Mouse (Mus musculus) embryo, embryonic 11.5 days (tissue): ENCODE results near the gene Maml3.
A peak's percentile ranks its signal among the peaks of the same experiment; 100 is the strongest.

Experiments used
- DNase-seq: peaks from one replicate; pipeline ENCODE4 v3.0.0-alpha.2; 2012; ENCODE audit warnings: low read depth, low spot score

Gene Maml3

DNA sequence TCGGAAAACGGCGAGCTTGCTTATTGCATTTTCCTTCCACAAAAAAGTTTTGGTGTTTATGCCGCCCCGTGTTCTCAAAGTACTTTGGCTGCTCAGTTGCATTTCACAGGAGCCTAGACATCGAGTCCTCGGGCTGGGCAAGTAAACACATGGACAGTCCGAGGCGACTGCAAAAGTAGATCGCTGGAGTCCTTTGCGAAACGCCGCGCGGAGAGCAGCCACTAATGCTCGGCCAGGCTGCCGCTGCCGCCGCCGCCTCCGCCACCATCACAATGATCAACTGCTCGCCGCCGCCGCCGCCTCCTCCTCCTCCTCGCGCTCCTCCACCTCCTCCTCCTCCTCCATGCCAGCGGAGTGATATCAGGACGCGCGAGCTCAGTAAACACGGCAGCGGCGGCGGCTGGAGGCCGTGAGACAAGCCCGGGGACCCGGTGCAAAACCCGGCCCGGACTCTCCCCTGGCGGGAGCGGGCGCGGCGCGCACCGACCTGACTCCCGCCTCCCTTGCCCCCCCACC, at the start of gene Maml3:
Maml3 (minus strand) TSS at position 441 of the 516 bp plus-strand sequence.
- DNase-seq: peak; percentile 90

DNA sequence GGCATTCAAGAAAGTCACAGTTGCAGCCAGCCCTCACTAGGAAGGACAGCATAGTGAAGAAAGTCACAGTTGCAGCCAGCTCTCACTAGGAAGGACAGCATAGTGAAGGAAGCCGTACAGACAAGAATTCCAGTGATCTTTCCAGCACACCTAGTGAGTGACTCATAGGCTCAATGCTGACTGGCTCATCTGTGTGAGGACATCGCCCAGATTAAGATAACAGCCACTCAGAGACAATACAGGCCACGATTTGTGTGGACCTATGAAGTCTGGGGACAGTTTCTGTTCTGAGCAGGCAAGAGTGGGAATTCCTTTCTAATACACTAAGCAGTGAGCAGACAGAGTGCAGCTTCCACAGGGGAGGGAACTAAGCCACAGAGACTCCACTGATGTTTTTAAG, 46.3 kb upstream of the Maml3 start:
- DNase-seq: no peak

DNA sequence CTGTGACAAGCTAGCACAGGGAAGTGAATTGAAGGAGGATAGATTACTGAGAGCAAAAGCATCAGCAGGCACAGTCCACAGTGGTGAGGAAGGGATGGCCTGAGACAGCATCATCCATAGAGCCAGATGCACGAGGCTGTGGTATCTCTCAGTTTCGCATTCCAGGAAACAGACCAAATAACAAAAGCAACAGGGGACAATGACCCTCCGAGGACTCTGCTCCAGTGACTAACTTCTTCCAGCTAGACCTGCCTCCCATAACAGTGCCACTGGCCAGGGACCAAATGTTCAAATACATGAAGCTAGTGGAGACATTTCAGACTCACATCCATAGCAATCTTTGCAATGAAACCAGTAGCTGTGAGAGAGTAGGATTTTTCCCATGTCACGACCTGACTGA, 43.4 kb upstream of the Maml3 start:
- no peak for DNase-seq

DNA sequence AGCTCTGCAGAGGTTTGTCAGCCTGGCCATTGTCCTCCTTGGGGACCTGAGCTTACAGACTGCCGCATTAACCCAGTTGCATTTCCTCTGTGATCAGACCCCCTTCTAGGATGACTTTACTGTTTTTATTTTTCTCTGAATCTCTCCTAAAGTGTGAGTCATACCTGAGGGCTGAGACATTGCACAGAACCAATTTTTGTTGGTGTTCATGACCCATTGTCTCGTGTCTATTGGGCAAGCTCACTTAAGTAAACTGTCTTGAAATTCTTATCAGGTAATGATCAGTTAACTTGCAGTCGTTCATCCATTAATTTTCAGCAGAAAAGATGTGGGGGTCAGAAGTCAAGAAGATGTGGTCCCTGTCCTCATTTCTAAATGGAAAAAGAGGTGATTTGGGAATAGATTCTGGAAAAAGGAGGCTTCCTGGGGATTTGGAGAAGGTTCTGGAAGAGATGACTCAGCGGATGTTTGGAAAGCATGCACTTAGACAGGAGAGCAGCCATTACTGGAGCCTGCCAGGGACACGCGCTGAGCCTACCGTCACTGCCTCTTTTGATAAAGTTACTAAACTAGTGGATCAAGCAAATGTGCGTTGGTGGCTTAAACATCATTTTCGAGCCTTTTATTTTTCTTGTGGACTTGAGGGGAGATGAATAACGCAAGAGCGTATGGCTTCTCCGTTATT, 40.0 kb upstream of the Maml3 start:
- DNase-seq: no peak

DNA sequence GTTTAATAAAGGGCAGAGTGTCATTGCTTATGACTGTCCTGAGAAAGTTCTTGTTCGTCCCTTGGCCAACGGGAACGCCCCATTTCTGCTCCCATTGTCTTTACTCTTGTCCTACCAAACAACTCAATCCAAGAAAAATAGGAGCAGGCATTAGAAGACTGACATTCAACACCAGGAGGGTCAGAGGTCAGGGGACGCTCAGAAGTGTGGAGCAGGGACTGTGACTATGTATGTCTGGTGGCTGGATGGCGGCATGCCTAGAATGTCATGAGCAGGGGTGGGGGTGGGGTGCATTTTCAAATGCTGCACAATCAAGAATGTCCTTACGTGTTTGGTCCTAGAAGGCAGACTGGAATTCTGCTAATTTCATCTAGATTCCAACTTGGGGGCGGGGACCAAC, 38.1 kb upstream of the Maml3 start:
- no peak for DNase-seq

DNA sequence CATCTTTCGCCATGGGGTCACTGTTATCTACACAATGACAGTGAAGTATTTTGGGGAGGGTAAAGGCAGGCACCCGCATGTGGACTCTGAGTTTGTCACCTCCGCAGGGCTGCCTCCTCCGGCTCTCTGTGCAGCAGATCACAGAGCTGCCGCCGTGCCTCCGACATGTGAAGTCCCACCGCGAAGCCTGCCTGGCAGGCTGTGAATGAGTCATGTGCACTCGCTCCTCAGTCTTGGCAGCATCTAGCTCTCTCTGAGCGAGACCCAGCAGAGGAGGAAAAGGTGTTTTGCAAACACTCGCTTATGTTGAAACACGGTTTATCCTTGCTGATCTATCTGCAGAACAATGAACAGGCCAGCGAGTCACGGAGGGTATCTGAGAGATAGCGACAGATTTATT, 35.3 kb upstream of the Maml3 start:
- DNase-seq: no peak

DNA sequence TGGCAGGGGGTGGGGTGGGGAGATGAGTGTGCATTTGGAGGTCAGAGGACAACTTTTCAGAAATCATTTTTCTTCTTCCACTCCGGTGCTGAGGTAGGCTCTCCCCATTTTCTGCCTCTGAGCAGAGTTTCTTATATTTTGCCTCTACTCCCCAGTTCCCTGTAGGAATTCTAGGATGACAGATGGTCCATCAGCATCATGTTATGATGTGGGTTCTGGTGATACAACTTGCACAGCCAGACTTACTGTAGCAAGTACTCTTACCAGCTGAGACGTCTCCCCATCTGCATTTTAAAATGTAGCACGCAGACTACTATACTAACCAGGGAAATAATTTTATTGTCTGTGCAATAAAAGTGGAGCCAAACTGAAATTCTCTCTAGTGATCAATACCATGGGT, 20.5 kb upstream of the Maml3 start:
- no peak for DNase-seq

DNA sequence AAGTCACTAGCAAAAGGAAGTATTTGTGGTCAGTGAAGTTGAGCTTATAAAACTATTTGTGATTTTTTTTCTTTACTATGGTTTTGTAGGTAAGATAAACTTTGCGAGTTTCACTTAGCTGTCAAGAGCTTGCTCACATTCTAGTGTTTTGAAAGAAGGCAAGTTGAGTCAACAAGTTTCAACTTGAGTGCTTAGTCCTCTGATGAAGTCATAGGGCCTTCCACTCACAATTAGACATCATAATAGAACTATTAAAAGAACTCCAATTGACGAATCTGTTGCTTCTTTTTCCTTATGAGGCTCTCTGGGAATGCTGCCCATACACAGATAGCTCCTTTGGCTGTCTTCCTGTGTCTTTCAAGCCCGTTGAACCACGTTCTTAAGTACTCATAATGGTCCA, 16.0 kb upstream of the Maml3 start:
- DNase-seq: no peak

DNA sequence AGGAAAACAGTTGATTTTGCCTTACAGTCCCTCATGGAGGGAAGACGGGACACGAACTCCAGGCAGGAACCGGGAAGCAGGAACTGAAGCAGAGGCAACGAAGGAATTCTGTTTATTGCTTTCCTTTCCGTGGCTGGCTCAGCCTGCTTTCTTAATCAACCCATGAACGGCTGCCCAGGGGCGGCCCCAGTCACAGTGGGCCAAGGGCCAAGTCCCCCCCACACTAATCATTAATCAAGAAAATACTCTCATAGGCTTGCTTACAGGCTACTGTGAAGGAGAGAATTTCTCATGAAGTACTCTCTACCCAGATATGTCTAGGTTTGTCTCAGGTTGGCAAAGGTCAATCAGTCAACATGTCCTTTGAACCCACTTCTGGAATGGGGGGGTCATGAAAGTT, 14.3 kb upstream of the Maml3 start:
- no peak for DNase-seq

DNA sequence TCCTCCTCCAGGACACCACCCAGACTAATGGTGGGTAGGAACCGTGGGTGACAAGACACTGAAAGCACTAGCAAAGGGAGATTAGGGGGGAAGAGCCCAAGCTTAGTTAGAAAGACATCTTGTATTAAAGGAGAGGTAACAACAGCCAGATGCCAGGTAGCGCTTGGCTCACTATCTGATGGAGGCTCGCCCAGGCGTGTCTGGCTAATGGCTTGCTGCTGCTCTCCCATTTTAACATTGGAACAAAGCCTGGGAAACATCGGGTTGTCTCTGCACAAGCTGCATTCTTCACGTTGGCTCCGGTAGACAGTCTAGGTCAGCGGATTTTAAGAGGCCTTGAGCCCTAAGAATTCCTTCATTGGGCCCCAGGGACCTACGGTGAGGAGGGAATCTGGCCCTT, 10.5 kb upstream of the Maml3 start:
- DNase-seq: no peak

DNA sequence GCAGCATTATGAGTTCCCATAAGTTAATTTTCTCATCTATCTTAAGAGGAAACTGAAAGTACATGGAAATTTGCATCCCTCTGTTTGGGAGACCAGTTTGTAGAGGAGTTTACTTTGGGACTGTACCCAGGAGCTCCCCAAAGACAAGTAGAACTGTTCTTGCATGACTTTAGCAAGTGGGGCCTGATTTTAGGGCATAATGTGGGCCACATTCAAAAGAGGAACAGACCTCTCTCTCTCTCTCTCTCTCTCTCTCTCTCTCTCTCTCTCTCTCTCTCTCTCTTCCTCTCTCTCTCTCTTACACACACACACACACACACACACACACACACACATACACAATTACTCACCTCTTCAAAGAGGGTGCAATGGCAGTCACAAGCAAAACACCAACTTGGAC, 3.2 kb upstream of the Maml3 start:
- no peak for DNase-seq

DNA sequence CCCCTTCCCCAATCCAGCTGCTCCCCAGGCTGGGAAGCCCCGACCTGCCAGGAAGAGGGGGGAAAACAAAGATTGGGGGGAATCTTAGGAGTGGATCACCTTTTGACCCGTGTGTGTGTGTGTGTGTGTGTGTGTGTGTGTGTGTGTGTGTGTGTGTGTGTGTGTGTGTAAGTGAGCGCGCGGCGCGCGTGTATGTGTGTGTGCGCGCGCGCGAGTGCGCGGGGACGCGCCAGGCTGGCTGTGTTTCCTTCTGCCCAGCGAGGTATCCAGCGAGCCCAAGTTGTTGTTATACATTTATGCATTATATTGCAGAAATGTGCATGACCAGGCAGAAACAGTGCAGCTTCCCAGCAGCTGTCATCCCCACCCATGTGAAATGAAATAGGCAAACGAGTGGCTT, 280 bp upstream of the Maml3 start:
- peak; percentile 59 for DNase-seq

DNA sequence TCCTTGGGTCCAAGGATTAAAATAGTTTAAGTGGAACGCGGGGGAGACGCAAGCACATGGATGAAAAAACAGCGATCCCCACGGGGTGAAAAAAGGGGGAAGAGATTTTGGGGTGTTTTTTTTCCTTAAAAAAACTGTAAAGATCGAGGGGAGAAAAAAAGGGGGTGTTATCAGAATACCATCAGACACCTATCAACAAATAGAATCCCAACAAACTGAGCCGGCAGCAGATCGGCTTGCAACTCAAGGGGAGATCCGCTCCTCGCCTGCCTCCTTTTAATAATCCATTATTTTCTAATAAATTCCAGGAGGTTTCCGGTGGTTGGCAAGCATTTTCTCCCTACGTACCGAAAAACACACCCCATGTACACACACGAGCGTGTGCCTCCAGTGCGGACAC, 668 bp downstream of the Maml3 start:
- DNase-seq: no peak

DNA sequence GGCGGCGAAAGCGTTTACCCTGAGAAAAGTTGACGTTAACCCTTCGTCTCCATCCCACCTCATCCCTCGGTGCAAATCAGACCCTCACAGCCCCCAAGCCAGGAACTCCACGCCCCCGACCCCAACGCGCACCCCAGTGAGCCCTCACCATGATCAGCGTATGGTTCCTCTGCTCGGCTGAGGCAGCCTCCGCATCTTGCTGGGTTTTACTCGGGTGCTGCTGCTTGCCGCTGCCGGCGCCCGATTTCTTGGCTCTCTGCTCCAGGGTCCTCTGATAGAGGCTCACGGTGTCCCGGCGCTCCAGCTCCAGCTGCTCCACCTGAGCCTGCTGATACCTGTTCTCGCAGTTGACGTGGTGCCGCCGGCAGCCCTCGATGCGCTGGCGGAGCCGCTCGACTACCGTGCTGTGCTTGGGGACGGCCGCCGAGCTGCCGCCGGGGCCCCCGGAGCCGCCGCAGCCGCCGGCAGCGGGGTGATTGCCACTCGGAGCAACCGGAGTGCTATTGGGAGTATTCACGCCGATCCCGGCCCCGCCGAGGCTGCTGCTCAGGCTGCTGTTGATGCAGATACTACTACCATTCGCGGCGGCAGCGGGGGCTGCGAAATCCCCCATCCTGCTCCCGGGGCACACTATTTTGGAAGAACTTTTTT, 1.2 kb downstream of the Maml3 start:
- DNase-seq: no peak

DNA sequence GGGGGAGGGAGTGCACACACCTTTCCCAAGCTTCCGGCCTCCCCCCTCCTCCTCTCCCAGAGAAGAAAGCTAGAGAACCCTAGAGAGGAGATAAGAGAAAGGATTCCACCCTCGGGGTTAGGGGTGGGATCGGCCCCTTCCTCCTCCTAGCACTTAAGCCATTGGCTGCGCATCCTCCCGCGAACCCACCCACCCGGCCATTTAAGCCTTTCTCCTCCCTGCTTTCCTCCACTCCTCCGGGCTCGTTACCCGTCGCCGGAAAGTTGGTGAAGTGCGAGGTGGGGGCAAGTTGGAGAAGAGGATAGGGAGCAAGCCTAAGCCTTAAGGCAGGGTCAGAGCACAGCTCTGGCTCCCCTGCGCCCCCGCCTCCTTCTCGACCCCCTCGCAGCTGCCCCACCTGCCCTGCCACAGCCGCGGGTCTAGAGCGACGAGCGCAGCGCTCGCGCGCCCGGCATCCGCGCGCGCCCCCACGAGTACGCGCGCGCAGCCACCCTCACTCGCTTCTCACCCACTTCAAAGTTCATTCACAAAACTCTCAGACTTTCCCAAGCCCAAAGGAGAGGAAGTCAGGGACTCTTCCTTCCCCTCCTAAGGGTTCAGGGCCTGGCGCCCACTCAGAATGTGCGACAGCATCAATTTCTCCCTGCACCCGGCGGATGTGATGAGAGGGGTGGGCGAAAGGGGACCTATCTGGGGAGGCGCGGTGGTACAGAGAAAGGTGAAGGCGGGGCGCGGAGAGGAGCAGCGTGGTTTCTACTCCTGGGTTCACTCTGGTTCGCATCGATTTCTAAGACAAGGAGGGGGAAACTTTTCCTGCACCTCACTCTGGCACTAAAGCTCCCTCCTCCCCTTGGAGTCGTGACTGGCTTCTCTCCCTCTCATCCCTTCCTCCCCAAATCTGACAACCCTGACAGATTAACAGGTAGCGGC, 2.0 kb downstream of the Maml3 start:
- peak; percentile 85 for DNase-seq

DNA sequence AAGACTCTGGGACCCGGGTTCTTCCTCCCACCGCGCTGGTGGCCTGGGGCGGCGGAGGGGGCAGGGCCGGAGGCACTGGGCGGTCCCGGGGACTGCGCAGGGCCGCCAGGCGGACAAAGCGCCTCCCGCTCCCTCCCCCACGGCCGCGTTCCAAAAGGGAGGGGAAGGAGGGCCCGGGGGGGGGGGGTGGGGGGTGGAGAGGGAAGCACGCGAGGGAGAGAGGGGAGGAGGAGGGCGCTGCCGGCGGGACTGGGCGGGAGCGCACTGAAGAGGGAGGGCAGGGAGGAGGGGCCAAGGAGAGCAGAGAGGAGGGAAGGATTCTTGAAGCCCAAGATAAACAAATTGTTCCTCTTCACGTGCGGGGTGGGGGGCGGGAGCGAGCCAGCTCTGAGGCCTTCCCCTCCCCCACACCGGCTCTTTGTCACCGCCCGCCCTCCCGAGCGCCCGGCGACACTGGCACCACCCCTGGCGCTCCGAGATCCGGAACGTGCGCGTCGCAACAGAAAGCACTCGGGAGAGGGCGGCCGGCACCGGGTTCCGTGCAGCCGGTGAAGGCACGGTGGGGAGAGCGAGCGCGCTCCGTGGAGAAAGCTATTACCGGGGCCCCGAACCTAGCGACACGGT, 2.8 kb downstream of the Maml3 start:
- DNase-seq: peak; percentile 85

DNA sequence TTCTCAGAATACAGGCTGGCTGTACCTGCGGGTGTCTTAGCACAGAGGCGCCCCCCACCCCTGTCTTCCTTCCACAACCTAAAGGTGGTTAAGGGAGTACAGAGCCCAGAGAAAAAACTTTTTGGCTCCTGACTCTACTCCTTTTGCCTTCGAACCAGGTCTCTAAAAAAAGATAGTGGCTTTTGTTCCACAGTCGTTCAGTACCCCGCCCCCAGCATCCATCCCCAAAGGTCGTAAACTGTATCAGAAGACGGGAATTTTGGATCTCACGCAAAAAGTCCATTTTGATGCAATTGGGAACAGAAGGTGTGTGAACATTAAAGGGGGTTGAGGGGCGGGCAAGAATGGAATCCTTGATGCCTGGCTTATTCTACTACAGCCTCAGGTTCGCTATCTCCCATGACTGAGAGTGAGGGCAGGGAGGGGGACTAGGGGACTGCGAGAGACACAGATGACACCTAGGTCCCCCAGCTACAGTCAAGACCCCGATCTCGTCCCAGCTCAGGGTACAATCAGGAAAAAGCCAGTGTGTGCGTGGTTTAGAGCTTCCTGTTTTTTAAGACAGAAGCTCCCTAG, 3.4 kb downstream of the Maml3 start:
- DNase-seq: no peak

DNA sequence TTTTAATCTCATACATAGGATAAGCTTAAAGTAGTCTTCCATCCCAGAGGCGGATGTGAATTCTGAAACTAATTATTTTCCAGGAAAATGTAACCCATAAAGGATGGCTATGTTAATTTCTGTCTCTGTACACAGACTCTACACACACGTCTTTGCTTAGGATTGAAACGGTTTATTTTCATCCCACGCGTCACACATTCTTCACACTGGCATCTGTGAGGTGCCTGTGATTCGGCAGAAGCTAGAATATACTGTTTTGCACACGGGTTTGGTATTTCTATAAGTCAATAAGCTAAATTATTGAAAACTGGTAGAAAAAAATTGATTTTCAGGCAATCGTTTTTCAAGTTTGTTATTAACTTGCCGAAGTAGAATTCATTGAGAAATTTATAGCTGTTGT, 4.0 kb downstream of the Maml3 start:
- DNase-seq: no peak

DNA sequence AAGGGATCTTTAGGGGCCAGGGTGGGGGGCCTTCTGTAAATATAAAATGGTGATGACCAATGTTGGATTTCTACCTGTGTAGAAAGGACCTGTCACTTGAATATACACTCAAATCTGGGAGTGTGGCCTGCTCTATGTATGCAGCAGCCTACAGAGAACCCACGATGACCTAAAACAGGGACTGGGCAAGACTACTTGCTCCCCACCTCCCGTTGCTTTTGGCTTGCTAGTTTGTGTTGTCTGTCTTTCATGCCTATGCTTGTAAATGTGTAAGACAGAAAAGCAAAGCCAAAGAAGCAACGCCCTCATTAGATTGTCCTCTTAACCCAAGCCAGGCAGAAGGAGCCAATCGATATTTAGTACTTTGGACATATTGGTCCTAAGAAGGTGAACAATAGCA, 4.6 kb downstream of the Maml3 start:
- no peak for DNase-seq

DNA sequence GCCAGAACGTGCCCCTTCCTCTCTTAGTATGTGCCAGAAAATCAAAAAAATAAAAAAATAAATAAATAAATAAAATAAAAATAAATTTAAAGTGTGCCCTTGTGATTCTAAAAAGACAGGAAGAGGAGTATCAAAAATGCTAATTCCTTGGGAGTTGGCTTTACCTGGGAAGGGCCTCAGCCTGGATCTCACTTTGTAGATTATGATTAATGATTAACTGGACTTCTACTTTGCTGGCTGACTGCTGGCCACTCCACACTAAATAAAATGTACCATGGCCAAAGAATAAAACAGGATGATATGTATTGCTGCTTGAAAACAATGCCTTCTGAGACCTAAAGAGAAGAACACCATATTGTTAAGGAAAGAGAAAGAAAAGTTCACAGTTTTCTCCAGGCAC, 5.6 kb downstream of the Maml3 start:
- no peak for DNase-seq

DNA sequence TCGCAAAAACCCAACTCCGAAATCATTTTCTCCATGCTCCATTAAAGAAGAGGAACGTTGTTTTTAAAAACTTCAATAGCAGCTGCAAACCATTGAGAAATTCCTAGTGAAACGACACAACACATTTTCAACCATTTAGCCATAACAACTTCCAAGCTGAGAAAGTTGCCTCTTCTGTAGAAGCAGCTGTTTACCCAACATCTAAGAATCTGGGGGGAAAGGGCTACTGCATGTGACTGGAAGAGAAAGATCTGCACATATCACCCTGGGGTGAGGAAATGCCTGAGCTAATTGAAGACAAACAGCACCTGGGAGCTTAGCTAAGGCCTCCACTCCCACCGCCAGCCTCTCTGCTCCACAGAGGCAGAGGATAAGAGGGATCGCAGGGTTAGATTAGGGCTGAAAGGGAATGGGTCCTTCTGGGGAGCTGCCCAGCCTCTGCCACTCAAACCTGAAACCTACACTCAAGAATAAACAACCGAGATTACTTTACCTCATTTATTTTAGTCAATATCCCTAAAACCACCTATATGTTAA, 13.5 kb downstream of the Maml3 start:
- no peak for DNase-seq
